Mouse (Mus musculus) cerebellum, adult 11 months (tissue): ENCODE data around the gene Ddx19b.
A peak's percentile ranks its signal among the peaks of the same experiment; 100 is the strongest.
"Not testable (repeated sequence)": the region's sequence is repeated elsewhere in the genome, so short reads cannot be mapped to it uniquely, and the experiment has no call there.

ENCODE experiments used
- DNase-seq: peaks from one replicate; pipeline ENCODE4 v3.0.0; 2022

Ddx19b gene

GRCm38 (mm10) chr8:111033482-111034215 is 2.1 kb upstream of the Ddx19b start:
- DNase-seq, result peak; percentile 98

DNA sequence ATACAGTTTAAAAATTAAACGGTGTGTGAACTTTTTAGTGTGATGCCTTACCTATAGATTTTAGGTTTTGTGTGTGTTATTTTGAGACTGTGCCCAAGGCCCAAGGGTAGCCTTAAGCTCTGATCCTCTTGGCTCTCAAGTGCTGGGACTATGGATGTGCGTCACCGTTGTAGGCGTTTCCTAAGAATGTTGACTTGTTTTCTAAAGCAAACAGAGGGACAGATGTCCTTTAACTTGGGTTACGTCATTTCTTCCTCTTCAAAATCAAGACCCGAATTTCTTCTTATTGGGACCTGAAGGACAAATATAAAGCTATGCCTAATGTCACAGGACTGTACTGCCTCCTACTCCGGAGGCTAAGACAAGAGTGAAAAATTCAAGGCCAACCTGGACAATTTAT is 1.4 kb upstream of the Ddx19b start, which contains the start of gene Aars:
Gene Aars (plus strand): TSS at position 229 of the 400 bp plus-strand sequence.
- no peak for DNase-seq

GRCm38 (mm10) chr8:111030045-111030444 is 1.5 kb downstream of the Ddx19b start:
- no peak for DNase-seq

DNA sequence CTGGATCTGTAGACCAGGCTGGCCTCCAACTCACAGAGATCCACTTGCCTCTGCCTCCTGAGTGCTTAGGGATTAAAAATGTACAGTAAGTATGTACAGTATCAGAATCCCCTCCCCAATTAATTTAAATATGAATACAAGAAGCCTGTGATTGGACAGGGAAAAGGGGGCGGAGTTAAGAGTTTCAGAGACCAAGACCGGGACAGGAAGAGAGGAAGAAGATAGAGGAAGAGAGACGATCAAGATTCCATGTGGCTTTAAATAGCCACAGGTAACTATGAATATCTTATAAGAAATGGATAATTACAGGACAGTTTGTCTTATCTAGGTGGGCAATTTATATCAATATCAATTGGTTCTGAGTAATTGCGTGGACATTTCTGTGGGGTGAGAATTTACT is 2.0 kb downstream of the Ddx19b start:
- DNase-seq, result no peak

GRCm38 (mm10) chr8:111027391-111027937 is 4.1 kb downstream of the Ddx19b start:
- DNase-seq, result peak; percentile 78

DNA sequence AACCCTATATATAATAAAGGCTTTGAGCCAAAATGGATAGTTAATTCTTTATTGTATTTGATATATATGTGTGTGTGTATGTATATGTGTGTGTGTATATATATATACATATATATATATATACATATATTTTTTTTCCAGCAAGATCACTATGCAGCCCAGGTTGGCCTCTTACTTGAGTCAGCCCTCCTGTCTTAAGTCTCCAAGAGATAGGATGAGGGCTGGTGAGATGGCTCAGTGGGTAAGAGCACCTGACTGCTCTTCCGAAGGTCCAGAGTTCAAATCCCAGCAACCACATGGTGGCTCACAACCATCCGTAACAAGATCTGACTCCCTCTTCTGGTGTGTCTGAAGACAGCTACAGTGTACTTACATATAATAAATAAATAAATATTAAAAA is 4.9 kb downstream of the Ddx19b start:
- DNase-seq, result not testable (repeated sequence)

DNA sequence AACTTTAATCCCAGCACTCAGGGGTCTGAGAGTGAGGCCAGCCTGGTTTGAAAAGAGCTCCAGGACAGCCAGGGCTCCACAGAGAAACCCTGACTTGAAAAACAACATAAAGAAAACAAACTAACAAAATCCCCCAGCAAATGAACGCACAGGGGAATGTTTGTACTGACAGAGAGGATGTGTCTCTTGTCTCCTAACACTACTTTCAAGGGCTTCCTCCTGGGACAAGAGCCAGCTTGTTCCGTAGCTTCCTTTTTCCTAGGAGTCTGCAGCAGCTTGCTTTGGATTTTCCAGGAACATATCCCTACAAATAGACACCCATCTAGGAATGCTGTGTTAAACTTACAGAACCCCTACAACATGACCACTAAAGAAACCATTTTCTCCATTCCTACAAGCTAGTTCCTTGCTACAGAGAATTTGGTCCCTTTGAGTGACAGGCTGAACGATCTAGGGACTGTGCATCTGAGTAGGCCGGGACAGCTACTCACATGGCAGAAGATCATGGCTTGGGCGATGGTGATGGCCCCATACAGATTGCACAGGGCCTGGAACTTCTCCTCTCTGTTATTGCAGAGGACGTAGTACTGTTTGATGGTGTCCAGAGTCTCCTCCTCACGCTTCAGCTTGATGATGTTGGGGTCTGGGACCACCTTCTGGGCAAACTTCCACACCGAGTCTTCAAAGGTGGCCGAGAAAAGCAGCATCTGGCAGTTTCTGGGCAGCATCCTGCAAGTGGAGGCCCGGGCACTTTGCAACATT is 21.1 kb downstream of the Ddx19b start:
- not testable (repeated sequence) for DNase-seq

GRCm38 (mm10) chr8:110997547-110998531 is 33.7 kb downstream of the Ddx19b start, which contains the start of gene Ddx19a:
TSS of gene Ddx19a (minus strand) at chr8:110997800.
- DNase-seq, result peak; percentile 82

DNA sequence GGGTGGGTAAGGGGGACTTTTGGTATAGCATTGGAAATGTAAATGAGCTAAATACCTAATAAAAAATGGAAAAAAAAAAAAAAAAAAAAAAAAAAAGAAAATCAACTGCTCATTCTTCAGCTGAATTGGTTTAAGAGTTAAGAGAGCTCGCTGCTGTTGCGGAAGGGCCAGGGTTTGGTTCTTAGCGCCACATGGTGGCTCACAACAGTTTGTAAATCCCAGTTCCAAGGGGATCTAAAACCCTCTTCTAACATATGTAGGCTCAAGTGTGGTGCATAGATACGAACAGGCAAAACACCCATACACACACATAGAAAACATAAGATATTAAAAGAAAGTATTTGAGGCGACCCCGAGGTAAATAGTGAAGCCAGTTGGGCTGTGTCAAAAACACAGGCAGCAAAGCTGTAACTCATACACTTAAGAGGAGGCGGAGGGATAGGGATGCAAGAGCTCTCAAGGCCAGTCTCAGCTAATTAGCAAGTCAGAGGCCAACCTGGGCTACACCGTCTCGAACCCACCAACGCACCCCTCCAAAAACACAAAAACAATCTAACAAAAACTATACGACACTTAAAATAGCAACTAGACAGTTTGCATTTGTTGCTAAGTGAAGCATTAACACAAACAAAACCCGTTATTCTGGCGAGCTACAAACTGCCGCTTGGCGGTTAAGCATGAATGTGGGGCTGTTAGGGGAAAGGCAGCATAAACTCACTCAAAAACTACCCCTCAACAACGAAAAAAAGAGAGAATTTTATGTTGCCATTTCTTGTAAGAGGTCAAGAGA is 34.7 kb downstream of the Ddx19b start:
- no peak for DNase-seq

- no peak for DNase-seq
Observed at GRCm38 (mm10) chr8:110990017-110990416, 41.5 kb downstream of the Ddx19b start.

DNA sequence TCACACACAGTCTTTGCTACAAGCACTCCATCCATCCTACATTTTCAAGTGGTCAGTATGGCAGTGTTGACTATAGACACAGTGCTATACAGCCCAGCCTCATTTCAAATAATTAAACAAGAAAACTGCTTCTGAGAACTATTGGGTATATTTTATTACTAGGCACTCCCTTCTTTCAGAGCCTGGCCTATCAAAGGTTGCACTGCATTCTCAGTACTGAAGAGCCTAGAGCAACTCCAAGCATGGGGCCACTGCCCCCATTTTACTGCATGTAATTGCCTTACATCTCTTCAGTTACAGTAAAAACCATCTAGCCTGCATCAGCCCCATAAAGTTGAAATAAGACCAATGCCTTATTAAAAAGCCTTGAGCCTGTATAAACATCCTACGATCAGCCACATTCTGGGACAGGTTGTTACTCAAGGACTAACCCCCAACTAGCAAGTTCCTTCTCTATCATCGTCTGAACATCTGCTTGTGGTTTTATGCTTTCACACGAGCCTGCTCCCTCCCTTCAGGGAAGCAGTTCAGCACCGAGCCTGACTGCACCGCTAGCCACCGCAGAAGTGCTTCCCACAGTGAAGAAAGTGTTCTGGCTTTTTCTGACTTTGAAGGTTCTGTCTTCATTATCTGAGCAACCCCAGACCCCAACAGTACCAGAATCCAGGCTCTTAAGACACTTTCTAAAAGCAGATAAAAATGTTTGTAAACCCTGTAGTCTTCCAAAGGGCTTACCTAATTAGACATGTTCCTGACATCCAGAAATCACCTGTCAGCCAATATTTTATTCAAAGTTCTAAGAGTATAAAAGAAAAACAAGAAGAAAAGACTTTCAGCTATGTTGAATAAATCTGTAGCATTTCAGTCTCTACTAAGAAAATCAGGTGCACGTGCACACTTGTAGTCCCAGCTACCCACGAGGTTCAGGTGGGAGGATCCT is 43.5 kb downstream of the Ddx19b start:
- no peak for DNase-seq

DNA sequence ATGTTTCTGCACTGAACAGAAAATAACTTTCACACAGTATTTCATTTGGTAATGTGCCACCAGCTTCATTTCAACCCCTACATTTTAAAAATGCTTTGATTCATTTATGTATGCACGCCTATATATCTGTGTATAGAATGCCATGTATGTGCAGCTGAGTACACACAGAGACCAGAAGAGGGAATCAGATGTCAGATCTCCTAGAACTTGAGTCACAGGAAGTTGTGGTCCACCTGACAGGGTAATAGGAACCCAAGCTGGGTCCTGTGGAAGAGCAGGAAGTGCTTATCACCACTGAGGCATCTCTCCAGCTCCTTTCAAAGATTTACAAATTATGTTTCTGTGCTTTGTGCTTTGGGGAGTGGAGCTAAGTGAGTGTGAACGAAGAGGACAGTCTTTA is 50.2 kb downstream of the Ddx19b start:
- DNase-seq, result no peak

DNA sequence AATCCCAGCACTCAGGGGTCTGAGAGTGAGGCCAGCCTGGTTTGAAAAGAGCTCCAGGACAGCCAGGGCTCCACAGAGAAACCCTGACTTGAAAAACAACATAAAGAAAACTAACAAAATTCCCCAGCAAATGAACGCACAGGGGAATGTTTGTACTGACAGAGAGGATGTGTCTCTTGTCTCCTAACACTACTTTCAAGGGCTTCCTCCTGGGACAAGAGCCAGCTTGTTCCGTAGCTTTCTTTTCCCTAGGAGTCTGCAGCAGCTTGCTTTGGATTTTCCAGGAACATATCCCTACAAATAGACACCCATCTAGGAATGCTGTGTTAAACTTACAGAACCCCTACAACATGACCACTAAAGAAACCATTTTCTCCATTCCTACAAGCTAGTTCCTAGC is 53.6 kb downstream of the Ddx19b start:
- not testable (repeated sequence) for DNase-seq

DNA sequence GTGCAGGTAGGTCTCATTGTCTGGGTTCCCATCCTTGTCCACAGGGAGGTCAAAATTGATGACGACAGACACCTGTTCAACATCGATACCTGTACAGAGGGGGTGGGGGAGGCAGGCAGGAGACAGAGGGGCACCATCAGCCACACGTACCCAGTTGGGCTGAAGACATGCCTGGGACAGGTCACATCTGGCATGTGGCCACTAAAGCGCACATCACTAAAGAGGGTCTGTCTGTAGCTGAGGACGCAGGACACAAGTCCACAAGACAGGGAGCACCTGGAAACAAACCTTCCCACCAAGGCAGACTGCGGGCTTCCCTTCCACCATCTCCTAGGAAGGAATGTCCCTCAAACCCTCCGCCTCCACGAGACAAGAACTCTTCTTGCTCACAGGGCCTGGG is 55.0 kb downstream of the Ddx19b start:
- DNase-seq, result not testable (repeated sequence)

- peak; percentile 53 for DNase-seq
Observed at GRCm38 (mm10) chr8:110969910-110970770, 61.4 kb downstream of the Ddx19b start.

DNA sequence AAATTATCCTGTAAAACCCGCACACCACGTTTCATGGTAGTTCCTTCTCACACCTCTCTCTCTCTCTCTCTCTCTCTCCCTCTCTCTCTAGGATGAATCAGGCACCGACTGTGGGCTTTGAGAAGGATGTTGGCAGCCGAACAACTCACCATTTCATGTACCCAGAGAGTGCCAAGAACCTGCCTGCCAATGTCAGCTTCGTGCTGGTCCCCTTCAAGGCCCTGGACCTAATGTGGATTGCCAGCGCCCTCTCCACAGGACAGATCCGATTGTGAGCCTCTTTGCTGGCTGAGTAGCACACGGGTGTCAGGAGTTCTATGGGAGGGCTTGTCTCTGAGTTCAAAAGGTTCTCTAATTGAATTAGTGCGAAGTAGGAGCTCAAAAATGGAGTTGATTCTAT is 64.2 kb downstream of the Ddx19b start:
- peak; percentile 67 for DNase-seq

- no peak for DNase-seq
Observed at GRCm38 (mm10) chr8:110966586-110966985, 65.0 kb downstream of the Ddx19b start.

DNA sequence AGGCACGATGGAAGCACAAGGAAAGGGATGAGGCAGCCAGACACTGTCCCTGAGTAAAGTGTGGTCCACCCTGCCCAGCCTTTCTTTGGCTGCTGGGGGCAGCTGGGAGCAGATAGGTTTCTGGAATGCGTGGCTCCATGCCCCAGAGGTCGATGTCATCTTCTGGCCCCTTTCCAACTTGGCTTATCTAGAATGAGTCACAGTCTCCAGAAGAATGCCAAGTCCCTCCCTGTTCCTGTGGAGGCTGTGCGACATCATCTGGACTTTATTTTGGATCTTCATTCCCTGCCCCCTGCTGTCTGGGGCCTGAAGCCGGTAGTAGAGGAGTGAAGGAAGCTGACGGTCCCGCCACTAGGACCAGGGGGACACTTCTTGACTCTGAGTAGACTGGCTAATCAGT is 66.0 kb downstream of the Ddx19b start:
- DNase-seq, result peak; percentile 79

GRCm38 (mm10) chr8:110964666-110965065 is 66.9 kb downstream of the Ddx19b start:
- no peak for DNase-seq

GRCm38 (mm10) chr8:110963051-110963450 is 68.5 kb downstream of the Ddx19b start:
- no peak for DNase-seq
